Mouse (Mus musculus) MEL (cell line): Measurements from ENCODE around the gene Spaca5. TPM values are rescaled to one million over a fixed set of nuclear protein-coding genes. Genes with fewer than 3 reads are reported as not detected.

Source experiments
- DNase-seq: peaks from one replicate; pipeline ENCODE4 v3.0.0; 2011; ENCODE audit warnings: low read depth, low spot score
- H3K27ac ChIP-seq: 2 replicates; pipeline ENCODE4 v1.5.1; 2012; ENCODE audit warnings: low read depth, mild to moderate bottlenecking, control low read depth, low read length, moderate library complexity; ENCODE audit not compliant: control insufficient read depth
- H3K27me3 ChIP-seq, 2 experiments: fragments of 150-350 bp in 1 of 2; sonication (generic) in 1 of 2; 2 replicates each; pipeline ENCODE4 v1.6.1; 2012; ENCODE audit warnings: low read length in 2 of 2, mild to moderate bottlenecking in 2 of 2, improper control_type of control experiment in 1 of 2, moderate library complexity in 1 of 2; ENCODE audit not compliant: insufficient read depth in 2 of 2, control insufficient read depth in 1 of 2
- H3K36me3 ChIP-seq, 2 experiments: 2 replicates each; pipeline ENCODE4 v1.6.1; 2012 to 2014; ENCODE audit warnings: low read length in 2 of 2, improper control_type of control experiment in 1 of 2, inconsistent platforms in 1 of 2, mild to moderate bottlenecking in 1 of 2; ENCODE audit not compliant: insufficient read depth in 2 of 2, control insufficient read depth in 1 of 2
- H3K4me1 ChIP-seq, 2 experiments: fragments of 150-350 bp in 1 of 2; sonication (generic) in 1 of 2; 2 replicates each; pipeline ENCODE4 v1.6.1; 2012; ENCODE audit warnings: low read length in 2 of 2, improper control_type of control experiment in 1 of 2, mild to moderate bottlenecking in 1 of 2; ENCODE audit not compliant: insufficient read depth in 2 of 2, control insufficient read depth in 1 of 2
- H3K4me3 ChIP-seq, 2 experiments: fragments of 150-350 bp in 1 of 2; sonication (generic) in 1 of 2; 2 replicates each; pipeline ENCODE4 v1.5.1; 2012; ENCODE audit warnings: low read depth in 2 of 2, low read length in 2 of 2, mild to moderate bottlenecking in 2 of 2, moderate library complexity in 2 of 2, control low read depth in 1 of 2, improper control_type of control experiment in 1 of 2; ENCODE audit not compliant: control insufficient read depth in 1 of 2, insufficient read depth in 1 of 2
- H3K79me2 ChIP-seq: 2 replicates; pipeline ENCODE4 v1.6.1; 2012; ENCODE audit warnings: mild to moderate bottlenecking, low read length, moderate library complexity; ENCODE audit not compliant: control insufficient read depth, poor library complexity, insufficient read depth
- H3K9ac ChIP-seq: 2 replicates; pipeline ENCODE4 v1.6.1; 2012; ENCODE audit warnings: low read depth, mild to moderate bottlenecking, control low read depth, low read length, moderate library complexity; ENCODE audit not compliant: control insufficient read depth, poor library complexity, severe bottlenecking
- H3K9me3 ChIP-seq: fragments of 150-350 bp; sonication (generic); replicated peaks from 2 replicates; pipeline ENCODE4 v1.6.1; 2012; ENCODE audit warnings: mild to moderate bottlenecking, low read length, improper control_type of control experiment, moderate library complexity; ENCODE audit not compliant: insufficient read depth
- BHLHE40 ChIP-seq: IDR thresholded peaks from 2 replicates; pipeline ENCODE4 v1.6.1; 2012; ENCODE audit warnings: low read depth, mild to moderate bottlenecking, inconsistent platforms, low read length, improper control_type of control experiment, borderline replicate concordance
- CHD2 ChIP-seq: IDR thresholded peaks from 2 replicates; pipeline ENCODE4 v1.6.1; 2011; ENCODE audit warnings: low read length, improper control_type of control experiment
- CTCF ChIP-seq, 3 experiments: IDR thresholded peaks in 2 of 3; conservative IDR thresholded peaks in 1 of 3; 2 replicates each; pipeline ENCODE4 v1.5.1; 2011 to 2012; ENCODE audit warnings: low read length in 3 of 3, low read depth in 2 of 3, mild to moderate bottlenecking in 2 of 3, improper control_type of control experiment in 1 of 3, inconsistent platforms in 1 of 3, mixed read lengths in 1 of 3, moderate library complexity in 1 of 3; ENCODE audit not compliant: control insufficient read depth in 1 of 3, insufficient read depth in 1 of 3, poor library complexity in 1 of 3, severe bottlenecking in 1 of 3
- E2F4 ChIP-seq: IDR thresholded peaks from 2 replicates; pipeline ENCODE4 v1.6.1; 2011; ENCODE audit warnings: low read depth, low read length, improper control_type of control experiment, borderline replicate concordance
- ELF1 ChIP-seq: IDR thresholded peaks from 2 replicates; pipeline ENCODE4 v1.6.1; 2014; ENCODE audit warnings: low read depth, mild to moderate bottlenecking, inconsistent platforms, low read length, improper control_type of control experiment, moderate library complexity
- EP300 ChIP-seq, 2 experiments: IDR thresholded peaks; 2 replicates each; pipeline ENCODE4 v1.6.1; 2011; ENCODE audit warnings: improper control_type of control experiment in 2 of 2, low read length in 2 of 2, low read depth in 1 of 2, mild to moderate bottlenecking in 1 of 2
- ETS1 ChIP-seq: IDR thresholded peaks from 2 replicates; pipeline ENCODE4 v1.6.1; 2012; ENCODE audit warnings: low read depth, mild to moderate bottlenecking, inconsistent platforms, low read length, improper control_type of control experiment, moderate library complexity
- GABPA ChIP-seq: IDR thresholded peaks from 2 replicates; pipeline ENCODE4 v1.6.1; 2012; ENCODE audit warnings: low read depth, mild to moderate bottlenecking, inconsistent platforms, low read length, improper control_type of control experiment, moderate library complexity
- GATA1 ChIP-seq: IDR thresholded peaks from 2 replicates; pipeline ENCODE4 v1.6.1; 2011; ENCODE audit warnings: low read depth, low read length, improper control_type of control experiment
- HCFC1 ChIP-seq: IDR thresholded peaks from 2 replicates; pipeline ENCODE4 v1.6.1; 2012; ENCODE audit warnings: low read depth, mild to moderate bottlenecking, inconsistent platforms, low read length, improper control_type of control experiment, moderate library complexity
- JUND ChIP-seq: IDR thresholded peaks from 2 replicates; pipeline ENCODE4 v1.6.1; 2011; ENCODE audit warnings: low read depth, mild to moderate bottlenecking, improper control_type of control experiment, low read length
- MAFK ChIP-seq: IDR thresholded peaks from 2 replicates; pipeline ENCODE4 v1.6.1; 2011; ENCODE audit warnings: low read depth, mild to moderate bottlenecking, low read length, improper control_type of control experiment, borderline replicate concordance
- MAX ChIP-seq: IDR thresholded peaks from 2 replicates; pipeline ENCODE4 v1.6.1; 2011; ENCODE audit warnings: low read length, improper control_type of control experiment
- MAZ ChIP-seq: IDR thresholded peaks from 2 replicates; pipeline ENCODE4 v1.6.1; 2012; ENCODE audit warnings: low read depth, mild to moderate bottlenecking, inconsistent platforms, low read length, improper control_type of control experiment
- MYB ChIP-seq: IDR thresholded peaks from 2 replicates; pipeline ENCODE4 v1.6.1; 2011; ENCODE audit warnings: mild to moderate bottlenecking, low read depth, low read length, improper control_type of control experiment
- MYC ChIP-seq: IDR thresholded peaks from 2 replicates; pipeline ENCODE4 v1.6.1; 2011; ENCODE audit warnings: low read depth, mild to moderate bottlenecking, low read length, improper control_type of control experiment, moderate library complexity
- NELFE ChIP-seq: IDR thresholded peaks from 2 replicates; pipeline ENCODE4 v1.6.1; 2011; ENCODE audit warnings: low read depth, low read length, improper control_type of control experiment
- NRF1 ChIP-seq: IDR thresholded peaks from 2 replicates; pipeline ENCODE4 v1.6.1; 2014; ENCODE audit warnings: low read depth, mild to moderate bottlenecking, inconsistent platforms, low read length, improper control_type of control experiment, moderate library complexity; ENCODE audit not compliant: poor library complexity, insufficient read depth, severe bottlenecking
- POLR2A ChIP-seq, 2 experiments: IDR thresholded peaks; 2 replicates each; pipeline ENCODE4 v1.6.1; 2011 to 2012; ENCODE audit warnings: low read length in 2 of 2, mild to moderate bottlenecking in 2 of 2, control low read depth in 1 of 2, improper control_type of control experiment in 1 of 2, low read depth in 1 of 2, moderate library complexity in 1 of 2; ENCODE audit not compliant: control insufficient read depth in 1 of 2, insufficient read depth in 1 of 2, poor library complexity in 1 of 2
- POLR2AphosphoS2 ChIP-seq: IDR thresholded peaks from 2 replicates; pipeline ENCODE4 v1.6.1; 2011; ENCODE audit warnings: low read length, improper control_type of control experiment
- POLR2AphosphoS5 ChIP-seq: IDR thresholded peaks from 2 replicates; pipeline ENCODE4 v1.6.1; 2012; ENCODE audit warnings: low read depth, borderline replicate concordance, mild to moderate bottlenecking, inconsistent platforms, low read length, moderate library complexity, mixed read lengths
- RAD21 ChIP-seq: IDR thresholded peaks from 2 replicates; pipeline ENCODE4 v1.6.1; 2011; ENCODE audit warnings: mild to moderate bottlenecking, low read depth, low read length, improper control_type of control experiment
- RCOR1 ChIP-seq: IDR thresholded peaks from 2 replicates; pipeline ENCODE4 v1.6.1; 2012; ENCODE audit warnings: low read depth, mild to moderate bottlenecking, inconsistent platforms, low read length, improper control_type of control experiment
- SIN3A ChIP-seq: IDR thresholded peaks from 2 replicates; pipeline ENCODE4 v1.6.1; 2012; ENCODE audit warnings: low read length, improper control_type of control experiment, inconsistent platforms
- SMC3 ChIP-seq: IDR thresholded peaks from 2 replicates; pipeline ENCODE4 v1.6.1; 2011; ENCODE audit warnings: low read depth, low read length, improper control_type of control experiment
- TAL1 ChIP-seq: IDR thresholded peaks from 2 replicates; pipeline ENCODE4 v1.6.1; 2012; ENCODE audit warnings: mild to moderate bottlenecking, inconsistent platforms, low read length, moderate library complexity, mixed read lengths
- TBP ChIP-seq: IDR thresholded peaks from 2 replicates; pipeline ENCODE4 v1.8.0; 2011; ENCODE audit warnings: low read depth, low read length, improper control_type of control experiment
- TCF12 ChIP-seq: IDR thresholded peaks from 2 replicates; pipeline ENCODE4 v1.6.1; 2014; ENCODE audit warnings: low read depth, mild to moderate bottlenecking, inconsistent platforms, low read length, improper control_type of control experiment, moderate library complexity
- UBTF ChIP-seq: IDR thresholded peaks from 2 replicates; pipeline ENCODE4 v1.6.1; 2012; ENCODE audit warnings: low read depth, mild to moderate bottlenecking, inconsistent platforms, low read length, improper control_type of control experiment, moderate library complexity, borderline replicate concordance; ENCODE audit not compliant: insufficient read depth
- USF1 ChIP-seq: IDR thresholded peaks from 2 replicates; pipeline ENCODE4 v1.6.1; 2014; ENCODE audit warnings: low read depth, mild to moderate bottlenecking, inconsistent platforms, low read length, improper control_type of control experiment, moderate library complexity
- USF2 ChIP-seq, 2 experiments: IDR thresholded peaks; 2 replicates each; pipeline ENCODE4 v1.6.1; 2011 to 2012; ENCODE audit warnings: improper control_type of control experiment in 2 of 2, low read length in 2 of 2, borderline replicate concordance in 1 of 2, inconsistent platforms in 1 of 2, low read depth in 1 of 2, mild to moderate bottlenecking in 1 of 2; ENCODE audit not compliant: insufficient read depth in 1 of 2
- ZC3H11A ChIP-seq: IDR thresholded peaks from 2 replicates; pipeline ENCODE4 v1.6.1; 2012; ENCODE audit warnings: low read depth, mild to moderate bottlenecking, inconsistent platforms, low read length, improper control_type of control experiment
- ZKSCAN1 ChIP-seq: IDR thresholded peaks from 2 replicates; pipeline ENCODE4 v1.6.1; 2012; ENCODE audit warnings: low read depth, mild to moderate bottlenecking, inconsistent platforms, low read length, improper control_type of control experiment, moderate library complexity
- ZMIZ1 ChIP-seq: IDR thresholded peaks from 2 replicates; pipeline ENCODE4 v1.6.1; 2012; ENCODE audit warnings: low read depth, mild to moderate bottlenecking, inconsistent platforms, low read length, improper control_type of control experiment, moderate library complexity
- ZNF384 ChIP-seq: IDR thresholded peaks from 2 replicates; pipeline ENCODE4 v1.6.1; 2012; ENCODE audit warnings: low read depth, mild to moderate bottlenecking, inconsistent platforms, low read length, improper control_type of control experiment
- polyA plus RNA-seq, 2 experiments: library from polyadenylated mRNA; stranded (reverse) in 1 of 2; unstranded in 1 of 2; fragments of >175 nt in 1 of 2; fragments of >200 nt in 1 of 2; gene quantifications; 2 replicates each; pipeline versions ENCODE4 v1.2.1 to v1.2.4; 2012; ENCODE audit warnings: low replicate concordance in 2 of 2, low read depth in 1 of 2; ENCODE audit not compliant: insufficient read length in 2 of 2, insufficient read depth in 1 of 2, missing spikeins in 1 of 2
- total RNA-seq: library from RNA; depleted of rRNA; stranded (reverse); fragments of 300-350 nt; gene quantifications from 2 replicates; pipeline ENCODE4 v1.2.3, GENCODE M21; 2012

Gene Spaca5
- total and polyA plus RNA-seq, 3 experiments = not detected

DNA sequence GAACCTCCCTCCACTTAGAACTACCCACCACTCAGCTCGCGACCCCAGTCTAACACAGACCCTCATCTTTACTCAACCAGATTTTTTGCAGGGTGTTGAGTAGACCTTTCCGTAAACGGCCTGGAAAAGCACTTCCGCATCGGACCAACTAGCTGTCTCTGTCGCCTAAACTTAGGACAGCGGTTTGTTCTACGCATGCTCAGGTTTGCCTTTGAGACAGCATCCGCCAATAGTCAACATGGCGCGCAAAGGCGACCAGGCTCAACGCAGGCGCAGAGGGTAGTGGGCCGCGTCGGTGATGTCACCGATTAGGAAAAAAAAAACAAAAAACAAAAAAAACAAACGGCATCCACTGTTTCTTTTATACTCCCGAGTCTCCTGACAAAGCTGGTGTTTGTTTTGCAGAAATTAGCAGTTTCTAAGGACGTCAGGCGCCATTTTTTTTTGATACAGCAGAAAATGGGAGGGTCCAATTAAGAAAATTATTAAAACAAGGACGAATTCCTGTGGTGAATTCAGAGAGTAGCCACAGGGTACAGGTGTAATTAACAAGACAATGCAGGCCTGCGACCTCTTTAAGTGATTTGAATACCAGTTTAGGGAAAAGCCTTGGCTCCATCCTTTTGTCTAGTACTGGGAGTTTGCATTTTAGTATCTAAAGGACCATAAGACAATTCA lies 6.2 kb upstream of the Spaca5 start, which contains the start of gene Zfp182:
Gene Zfp182 (minus strand): TSS at position 451 of the 678 bp plus-strand sequence.
- DNase-seq = peak; percentile 96
- Histone ChIP-seq H3K9ac (peak within 1 kb of the TSS; percentile 73), H3K27ac (peak within 1 kb of the TSS; percentile 67), H3K36me3 (peaks cover 0 to 9% of the 10 kb centered on the region in 2 experiments), H3K27me3 (no peaks in the 10 kb centered on the region; a peak in 1 of 4 replicates), H3K79me2 (peaks cover 5% of the 10 kb centered on the region), H3K9me3 (no peaks in the 10 kb centered on the region), H3K4me3 (peak within 1 kb of the TSS; percentile 95 to 97), H3K4me1 (peaks cover 2 to 4% of the 10 kb centered on the region in 2 experiments; a peak in 1 of 4 replicates)
- TF ChIP-seq USF2 (IDR thresholded peaks at IDR 0.05; ENCODE audit: borderline replicate concordance in 1 of 2, insufficient read depth in 1 of 2, low read depth in 1 of 2, low read length in 2 of 2) (no peak), MYB (peak; percentile 78), POLR2A (IDR thresholded peaks at IDR 0.05; ENCODE audit: control insufficient read depth in 1 of 2, insufficient read depth in 1 of 2, low read depth in 1 of 2, low read length in 2 of 2, poor library complexity in 1 of 2) (peak; percentile 46 to 79; a peak in 3 of 4 replicates), GATA1 (peak; percentile 21; the same call in 1 of the 2 replicates), ZNF384 (peak; percentile 95), CTCF (IDR thresholded peaks at IDR 0.05 in 2 of 3, conservative IDR thresholded peaks at IDR 0.05 in 1 of 3; ENCODE audit: control insufficient read depth in 1 of 3, insufficient read depth in 1 of 3, low read depth in 2 of 3, low read length in 3 of 3, poor library complexity in 1 of 3, severe bottlenecking in 1 of 3) (no peak), TAL1 (no peak), TCF12 (peak; percentile 67), POLR2AphosphoS2 (peak; percentile 77; the same call in 1 of the 2 replicates), ELF1 (peak; percentile 100), SIN3A (peak; percentile 95), HCFC1 (peak; percentile 97), MAZ (no peak; the same call in 1 of the 2 replicates), RCOR1 (no peak), SMC3 (no peak), ZC3H11A (no peak), E2F4 (peak; percentile 77; the same call in 1 of the 2 replicates), MAX (no peak), ZKSCAN1 (0 out of 2 replicates have a peak, but pooled peaks have one; percentile 20), MAFK (0 out of 2 replicates have a peak, but pooled peaks have one; percentile 34), GABPA (no peak), NELFE (peak; percentile 72), TBP (peak; percentile 83), CHD2 (no peak), ETS1 (peak; percentile 50; the same call in 1 of the 2 replicates), MYC (0 out of 2 replicates have a peak, but pooled peaks have one; percentile 20), UBTF (no peak), EP300 (IDR thresholded peaks at IDR 0.05; ENCODE audit: low read depth in 1 of 2, low read length in 2 of 2) (0 out of 4 replicates have a peak, but pooled peaks of 1 of the 2 experiments have one; percentile 5), BHLHE40 (no peak), RAD21 (no peak), POLR2AphosphoS5 (no peak), JUND (no peak), ZMIZ1 (peak; percentile 67; the same call in 1 of the 2 replicates), NRF1 (peak; percentile 95), USF1 (no peak)
